In the genomic region with DNA sequence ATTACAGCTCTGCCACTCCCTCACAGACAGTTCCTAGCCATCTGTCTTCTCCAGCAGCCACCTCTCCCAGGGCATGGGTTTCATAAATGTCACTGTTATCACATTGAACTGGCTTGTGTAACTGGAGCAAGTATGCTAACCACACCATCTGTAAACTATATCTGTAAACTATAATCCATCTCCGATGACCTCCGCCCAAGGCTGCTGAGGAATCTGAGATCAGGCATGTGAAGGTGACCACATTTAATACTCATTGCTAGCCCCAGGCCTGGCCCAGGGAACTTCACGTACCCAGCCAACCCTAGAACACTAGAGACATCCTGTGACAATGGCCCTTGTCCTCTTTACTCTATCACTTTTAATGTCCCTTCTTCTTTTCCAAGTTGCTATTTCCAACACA, we compare ENCODE assay signal across 31 mouse cellular contexts.
"Had no signal": no experiment of that assay in that cellular context is flagged by ENCODE, and none has a peak within 500 bp of the region (broad histone marks: within the 10 kb centered on the region; RNA-seq: fewer than 3 reads in every experiment).

No protein-coding gene starts in this region.

- H3K27me3 ChIP-seq: limb, embryonic 12.5 days; limb, embryonic 13.5 days; limb, embryonic 15.5 days; liver, embryonic 12.5 days; liver, embryonic 13.5 days; liver, embryonic 15.5 days; lung, embryonic 15.5 days; megakaryocyte, embryonic 14.5 days; midbrain, embryonic 12.5 days; midbrain, embryonic 13.5 days; midbrain, embryonic 15.5 days had no signal

- H3K27ac ChIP-seq: left cerebral cortex, adult 2 months; limb, embryonic 10.5 days; limb, embryonic 12.5 days; limb, embryonic 13.5 days; limb, embryonic 15.5 days; liver, embryonic 12.5 days; liver, embryonic 13.5 days; liver, embryonic 14.5 days; liver, embryonic 15.5 days; lung, embryonic 15.5 days; macrophage; midbrain, embryonic 10.5 days; midbrain, embryonic 12.5 days; midbrain, embryonic 13.5 days; midbrain, embryonic 15.5 days had no signal

- H3K4me1 ChIP-seq: limb, embryonic 10.5 days; limb, embryonic 12.5 days; limb, embryonic 15.5 days; liver, embryonic 12.5 days; liver, embryonic 13.5 days; midbrain, embryonic 13.5 days; midbrain, embryonic 15.5 days had no signal

- H3K4me3 ChIP-seq: left cerebral cortex, adult 2 months; limb, embryonic 10.5 days; limb, embryonic 12.5 days; limb, embryonic 13.5 days; limb, embryonic 15.5 days; liver, embryonic 12.5 days; liver, embryonic 13.5 days; liver, embryonic 15.5 days; lung, embryonic 15.5 days; megakaryocyte, embryonic 14.5 days; midbrain, embryonic 10.5 days; midbrain, embryonic 12.5 days; midbrain, embryonic 13.5 days; midbrain, embryonic 15.5 days had no signal

- DNase-seq: left cerebral cortex, postnatal 4 days; liver; liver, embryonic 13.5 days; liver, postnatal 0 days; lung, adult 18-20 months; lung, adult 2 months; lung, embryonic 14.5 days; lung, postnatal 10 days; lung, postnatal 14 days; lung, postnatal 36 days; lung, postnatal 4 days; midbrain, embryonic 14.5 days had no signal

- H3K9me3 ChIP-seq: limb, embryonic 10.5 days; limb, embryonic 12.5 days; limb, embryonic 13.5 days; limb, embryonic 15.5 days; liver, embryonic 12.5 days; liver, embryonic 13.5 days; liver, embryonic 15.5 days; lung, embryonic 15.5 days; megakaryocyte, embryonic 14.5 days; midbrain, embryonic 10.5 days; midbrain, embryonic 12.5 days; midbrain, embryonic 13.5 days; midbrain, embryonic 15.5 days had no signal

- H3K36me3 ChIP-seq: limb, embryonic 10.5 days; limb, embryonic 12.5 days; limb, embryonic 15.5 days; lung, embryonic 15.5 days; midbrain, embryonic 10.5 days; midbrain, embryonic 15.5 days had no signal

- H3K9ac ChIP-seq: limb, embryonic 12.5 days; limb, embryonic 13.5 days; limb, embryonic 15.5 days; liver, embryonic 12.5 days; liver, embryonic 13.5 days; liver, embryonic 14.5 days; liver, embryonic 15.5 days; liver, postnatal 0 days; lung, embryonic 14.5 days; lung, embryonic 15.5 days; midbrain, embryonic 12.5 days; midbrain, embryonic 13.5 days; midbrain, embryonic 15.5 days had no signal

- H3K4me2 ChIP-seq: limb, embryonic 12.5 days; limb, embryonic 13.5 days; limb, embryonic 15.5 days; liver, embryonic 11.5 days; liver, embryonic 12.5 days; liver, embryonic 13.5 days; liver, embryonic 15.5 days; lung, embryonic 14.5 days; lung, embryonic 15.5 days; midbrain, embryonic 11.5 days; midbrain, embryonic 12.5 days; midbrain, embryonic 13.5 days; midbrain, embryonic 15.5 days had no signal

- ATAC-seq: liver, embryonic 12.5 days; liver, postnatal 0 days; lung, postnatal 0 days; midbrain, embryonic 13.5 days; midbrain, embryonic 15.5 days; midbrain, embryonic 16.5 days had no signal
